Mouse (Mus musculus) liver, adult 2 months (tissue): ENCODE data around the gene Gart.

ENCODE experiments used
- CTCF ChIP-seq: fragments of 200-500 bp; IDR thresholded peaks from 2 replicates; pipeline ENCODE4 v1.5.1; 2011; ENCODE audit warnings: low read depth, low read length, control low read depth
- POLR2A ChIP-seq: fragments of 200-500 bp; IDR thresholded peaks from 2 replicates; pipeline ENCODE4 v1.6.1; 2011; ENCODE audit warnings: low read length, control low read depth; ENCODE audit not compliant: insufficient read depth; ENCODE audit errors: extremely low read depth

GRCm38 (mm10) chr16:91620991-91621390 lies 25.8 kb downstream of the Gart start:
- TF ChIP-seq CTCF (no peak), POLR2A (no peak)
